Mouse (Mus musculus): ENCODE measurements around the gene Adcy3. TPM values are rescaled to one million over a fixed set of nuclear protein-coding genes. Genes with fewer than 3 reads are reported as not detected.
A peak's percentile ranks its signal among the peaks of the same experiment; 100 is the strongest.

Gene Adcy3
- polyA plus RNA-seq, 1 experiment = 21.9 TPM

DNA sequence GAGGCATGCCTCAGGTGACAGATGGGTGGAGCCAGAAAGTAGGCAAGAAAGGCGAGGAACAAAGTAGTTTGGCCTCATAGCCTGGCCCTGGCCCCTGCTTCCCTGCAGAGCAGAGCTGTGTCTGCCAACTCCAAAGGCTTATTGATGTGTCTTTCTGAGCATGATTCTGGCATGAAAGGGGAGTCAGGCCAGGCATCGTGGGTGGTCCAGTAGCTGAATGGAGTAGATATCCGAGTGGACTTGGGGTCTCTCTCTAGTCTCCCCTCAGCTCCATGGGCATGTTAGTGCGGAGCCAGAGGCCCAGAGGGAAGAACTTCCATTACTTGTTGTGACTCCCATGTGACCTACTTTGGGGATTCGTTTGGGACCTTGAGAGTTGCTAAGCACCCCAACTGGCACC is 45.9 kb downstream of the Adcy3 start:
- no peak overlapping the region for H3K27ac ChIP-seq (ENCODE audit: insufficient read depth, low read length)
- TF ChIP-seq POLR2A (IDR thresholded peaks at IDR 0.05; ENCODE audit: low read depth, low read length) = no peak
- no peak for TF ChIP-seq CTCF (IDR thresholded peaks at IDR 0.05; ENCODE audit: borderline replicate concordance, insufficient read depth, low read length)
- H3K4me1 ChIP-seq (ENCODE audit: control insufficient read depth, insufficient read depth, low read length) = no peaks in the 10 kb centered on the region
- H3K4me3 ChIP-seq (ENCODE audit: insufficient read depth, low read length) = no peak overlapping the region

DNA sequence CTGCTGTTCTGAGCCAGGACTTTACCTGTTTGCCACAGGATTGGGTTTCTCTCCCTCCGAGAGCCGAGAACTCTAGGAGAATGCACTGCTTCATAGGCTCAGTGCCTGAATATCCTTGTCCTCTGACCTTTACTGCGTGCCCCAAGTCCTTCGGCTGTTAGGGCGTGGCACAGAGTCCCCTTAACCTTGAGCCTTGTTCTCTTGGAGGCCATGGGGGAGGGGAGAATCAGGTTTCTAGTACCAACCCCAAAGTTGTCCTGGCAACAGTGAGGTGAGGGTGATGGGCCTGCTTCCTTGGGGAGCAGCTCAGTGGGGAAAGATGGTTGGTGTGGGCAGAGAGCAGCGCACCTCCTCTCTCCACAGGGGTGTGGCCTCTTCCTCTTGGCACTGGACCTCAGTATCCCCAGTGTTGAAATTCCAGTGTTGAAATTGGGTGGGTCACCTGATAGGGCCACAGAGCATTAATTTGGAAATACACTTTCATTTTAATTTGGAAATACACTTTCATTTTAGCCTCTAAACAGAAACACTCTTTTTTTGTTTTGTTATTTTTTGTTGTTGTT is 46.8 kb downstream of the Adcy3 start:
- no peak overlapping the region for H3K4me3 ChIP-seq (ENCODE audit: insufficient read depth, low read length)
- no peaks in the 10 kb centered on the region for H3K4me1 ChIP-seq (ENCODE audit: control insufficient read depth, insufficient read depth, low read length)
- H3K27ac ChIP-seq (ENCODE audit: insufficient read depth, low read length) = no peak overlapping the region
- TF ChIP-seq CTCF (IDR thresholded peaks at IDR 0.05; ENCODE audit: borderline replicate concordance, insufficient read depth, low read length) (no peak), POLR2A (IDR thresholded peaks at IDR 0.05; ENCODE audit: low read depth, low read length) (no peak)

DNA sequence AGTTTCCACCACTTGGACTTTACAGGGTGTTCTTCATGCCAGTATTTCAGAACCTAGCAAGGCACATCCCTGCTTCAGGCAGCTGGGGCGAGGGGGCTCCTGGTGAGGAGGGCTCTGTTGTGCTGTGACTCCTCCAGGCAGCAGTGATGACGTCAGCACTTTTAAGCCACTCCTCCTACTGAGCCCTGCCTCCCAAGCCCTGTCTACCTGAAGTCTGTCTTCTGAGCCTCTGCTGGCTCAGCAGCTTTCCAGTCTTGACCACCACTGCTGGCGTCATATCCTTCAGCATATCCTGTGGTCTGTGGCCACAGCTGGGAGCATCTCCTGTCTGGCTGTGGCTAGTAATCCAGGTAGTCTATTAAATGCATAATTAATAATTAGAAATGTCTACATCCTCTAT is 47.6 kb downstream of the Adcy3 start:
- TF ChIP-seq CTCF (IDR thresholded peaks at IDR 0.05; ENCODE audit: borderline replicate concordance, insufficient read depth, low read length) (no peak), POLR2A (IDR thresholded peaks at IDR 0.05; ENCODE audit: low read depth, low read length) (no peak)
- Histone ChIP-seq H3K27ac (ENCODE audit: insufficient read depth, low read length) (no peak overlapping the region), H3K4me1 (ENCODE audit: control insufficient read depth, insufficient read depth, low read length) (no peaks in the 10 kb centered on the region), H3K4me3 (ENCODE audit: insufficient read depth, low read length) (no peak overlapping the region)

DNA sequence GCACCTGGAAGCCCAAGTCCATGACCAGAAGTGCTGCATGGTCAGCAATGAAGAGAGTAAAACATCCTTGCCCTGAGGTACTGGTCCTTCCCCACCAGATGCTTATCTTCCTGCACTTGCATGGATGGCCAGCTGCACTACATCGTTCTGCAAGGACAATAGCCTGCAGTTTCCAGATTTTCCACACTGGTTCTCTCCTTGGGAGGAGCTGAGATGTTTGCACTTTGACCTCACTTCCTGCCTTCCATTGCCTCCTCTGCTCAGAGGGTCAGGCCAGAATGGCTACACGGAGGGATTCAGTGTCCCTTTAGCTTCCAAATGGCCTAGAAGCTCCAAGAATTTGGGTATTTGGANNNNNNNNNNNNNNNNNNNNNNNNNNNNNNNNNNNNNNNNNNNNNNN is 51.7 kb downstream of the Adcy3 start:
- TF ChIP-seq POLR2A (IDR thresholded peaks at IDR 0.05; ENCODE audit: low read depth, low read length) (no peak), CTCF (IDR thresholded peaks at IDR 0.05; ENCODE audit: borderline replicate concordance, insufficient read depth, low read length) (no peak)
- Histone ChIP-seq H3K27ac (ENCODE audit: insufficient read depth, low read length) (no peak overlapping the region), H3K4me1 (ENCODE audit: control insufficient read depth, insufficient read depth, low read length) (peaks cover 3% of the 10 kb centered on the region; the same call in 1 of the 2 replicates), H3K4me3 (ENCODE audit: insufficient read depth, low read length) (no peak overlapping the region)

DNA sequence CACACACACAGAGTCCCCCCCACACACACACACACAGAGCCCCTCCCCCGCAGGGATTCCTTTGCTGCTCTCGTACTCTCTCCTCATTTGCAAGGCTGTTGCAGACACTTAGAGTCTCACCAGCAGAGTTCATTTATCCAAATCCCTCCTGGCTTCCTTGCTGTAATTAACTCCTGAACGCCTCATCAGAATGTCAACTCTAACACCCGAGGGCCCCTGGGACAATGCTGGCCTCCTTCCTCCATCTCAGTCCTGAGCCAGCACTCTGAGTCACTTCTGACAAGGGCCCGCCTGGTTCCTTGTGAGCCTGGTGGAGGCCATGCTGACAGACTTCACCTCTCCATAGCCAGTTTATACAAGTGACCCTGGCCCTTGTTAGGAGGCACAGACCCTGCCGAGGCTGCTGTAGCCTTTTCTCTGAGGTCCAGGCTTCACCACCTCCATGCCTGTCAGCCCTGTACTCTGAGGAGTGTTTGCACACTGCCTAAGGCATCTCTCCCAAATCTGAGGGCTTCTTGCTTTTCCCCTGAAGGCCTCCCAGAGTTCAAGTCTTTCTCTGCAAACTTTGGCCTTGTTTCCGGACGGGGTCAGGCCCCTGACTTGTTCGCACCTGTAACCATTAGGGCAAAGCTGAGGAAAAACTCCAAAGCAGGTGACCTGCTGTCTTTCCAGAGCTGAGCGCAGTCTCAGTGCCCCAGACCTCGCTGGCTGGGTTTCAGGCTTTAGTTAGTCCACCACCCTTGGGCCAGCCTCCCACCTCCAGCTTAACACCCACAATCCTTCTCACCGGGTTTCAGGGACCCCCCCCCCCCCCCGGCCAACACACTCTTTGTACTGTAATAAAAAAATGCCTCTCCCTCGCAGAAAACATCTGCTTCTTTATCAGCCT is 55.5 kb downstream of the Adcy3 start:
- TF ChIP-seq CTCF (IDR thresholded peaks at IDR 0.05; ENCODE audit: borderline replicate concordance, insufficient read depth, low read length) (no peak), POLR2A (IDR thresholded peaks at IDR 0.05; ENCODE audit: low read depth, low read length) (no peak)
- Histone ChIP-seq H3K27ac (ENCODE audit: insufficient read depth, low read length) (no peak overlapping the region), H3K4me1 (ENCODE audit: control insufficient read depth, insufficient read depth, low read length) (peaks cover 3% of the 10 kb centered on the region; the same call in 1 of the 2 replicates), H3K4me3 (ENCODE audit: insufficient read depth, low read length) (no peak overlapping the region)

DNA sequence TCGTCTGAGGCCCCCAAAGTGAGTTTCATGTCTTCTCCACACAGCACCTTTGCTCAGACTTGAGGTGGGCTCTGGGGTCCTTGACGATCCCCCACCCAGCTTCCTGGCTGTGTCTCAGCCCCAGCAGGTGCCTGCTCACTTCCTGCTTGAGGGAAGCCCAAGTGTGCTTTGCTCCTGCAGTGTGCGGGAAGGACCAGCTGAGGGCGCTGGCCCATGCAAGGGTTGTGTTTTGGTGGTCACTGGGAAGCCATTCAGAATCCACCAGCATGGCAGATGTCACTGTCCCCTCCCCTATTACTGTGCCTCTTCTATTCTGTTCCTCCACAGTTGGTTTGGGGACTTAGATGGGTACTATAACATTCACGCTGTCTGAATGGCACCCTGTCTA is 56.2 kb downstream of the Adcy3 start:
- H3K4me3 ChIP-seq (ENCODE audit: insufficient read depth, low read length) = no peak overlapping the region
- TF ChIP-seq POLR2A (IDR thresholded peaks at IDR 0.05; ENCODE audit: low read depth, low read length) = no peak
- peak; percentile 17; the same call in 1 of the 2 replicates for TF ChIP-seq CTCF (IDR thresholded peaks at IDR 0.05; ENCODE audit: borderline replicate concordance, insufficient read depth, low read length)
- H3K4me1 ChIP-seq (ENCODE audit: control insufficient read depth, insufficient read depth, low read length) = peaks cover 3% of the 10 kb centered on the region; the same call in 1 of the 2 replicates
- H3K27ac ChIP-seq (ENCODE audit: insufficient read depth, low read length) = no peak overlapping the region

DNA sequence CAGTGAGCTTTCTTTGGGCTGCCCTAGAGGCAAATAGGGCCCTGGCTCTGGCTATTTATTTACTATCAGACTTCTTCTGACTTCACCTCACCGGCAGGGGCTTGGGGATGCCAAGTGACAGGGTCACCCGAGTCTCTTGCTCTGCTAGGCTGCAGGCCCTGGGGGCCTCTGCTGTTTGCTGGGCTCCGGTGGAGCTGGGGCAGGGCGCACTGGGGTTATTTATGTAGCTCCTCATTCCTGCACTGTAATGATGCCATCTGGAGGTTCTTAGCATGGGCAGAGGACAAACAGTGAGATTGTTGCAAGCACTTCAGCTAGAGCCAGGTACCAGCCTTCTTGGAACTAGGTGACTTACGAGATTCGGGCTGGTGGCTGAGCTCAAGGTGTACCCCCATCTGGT is 59.6 kb downstream of the Adcy3 start:
- Histone ChIP-seq H3K4me1 (ENCODE audit: control insufficient read depth, insufficient read depth, low read length) (peaks cover 3% of the 10 kb centered on the region; the same call in 1 of the 2 replicates), H3K4me3 (ENCODE audit: insufficient read depth, low read length) (no peak overlapping the region), H3K27ac (ENCODE audit: insufficient read depth, low read length) (no peak overlapping the region)
- TF ChIP-seq POLR2A (IDR thresholded peaks at IDR 0.05; ENCODE audit: low read depth, low read length) = no peak
- no peak for TF ChIP-seq CTCF (IDR thresholded peaks at IDR 0.05; ENCODE audit: borderline replicate concordance, insufficient read depth, low read length)

DNA sequence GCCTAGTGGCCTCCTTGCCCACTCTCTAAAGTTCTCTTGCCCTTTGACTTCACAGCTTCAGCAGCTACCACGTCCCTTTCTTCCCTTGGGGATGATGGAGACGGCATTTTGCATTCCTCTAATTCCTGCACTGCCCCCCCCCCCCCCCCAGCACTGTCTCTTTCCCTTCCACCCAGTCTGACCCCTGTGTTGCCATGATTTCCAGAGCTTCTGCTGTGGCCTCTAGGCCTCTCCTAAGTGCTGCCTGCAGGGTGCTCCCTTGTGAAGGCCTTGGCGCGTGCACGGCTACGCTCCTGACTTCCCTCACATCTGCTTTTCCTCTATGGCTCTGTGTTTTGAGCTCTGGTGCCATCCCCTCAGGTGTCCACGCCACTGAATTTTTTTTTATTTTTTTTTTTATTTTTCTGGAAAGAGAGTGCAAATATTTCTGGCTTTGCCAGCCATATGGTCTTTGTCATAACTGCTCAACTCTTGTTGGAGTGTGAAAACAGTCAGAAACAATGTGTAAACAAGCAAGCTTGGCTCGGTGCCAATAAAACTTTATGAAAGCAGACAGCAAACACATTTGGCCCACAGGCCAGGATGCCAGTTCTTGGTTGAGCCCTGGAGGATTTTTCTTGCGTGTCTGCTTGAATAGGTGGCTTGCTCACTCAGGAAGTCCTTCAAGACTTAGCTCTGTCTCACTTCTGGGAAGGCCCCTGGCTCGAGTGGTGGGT is 60.3 kb downstream of the Adcy3 start:
- Histone ChIP-seq H3K4me1 (ENCODE audit: control insufficient read depth, insufficient read depth, low read length) (peaks cover 3% of the 10 kb centered on the region; the same call in 1 of the 2 replicates), H3K27ac (ENCODE audit: insufficient read depth, low read length) (no peak overlapping the region), H3K4me3 (ENCODE audit: insufficient read depth, low read length) (no peak overlapping the region)
- peak; percentile 10; the same call in 1 of the 2 replicates for TF ChIP-seq CTCF (IDR thresholded peaks at IDR 0.05; ENCODE audit: borderline replicate concordance, insufficient read depth, low read length)
- no peak for TF ChIP-seq POLR2A (IDR thresholded peaks at IDR 0.05; ENCODE audit: low read depth, low read length)

DNA sequence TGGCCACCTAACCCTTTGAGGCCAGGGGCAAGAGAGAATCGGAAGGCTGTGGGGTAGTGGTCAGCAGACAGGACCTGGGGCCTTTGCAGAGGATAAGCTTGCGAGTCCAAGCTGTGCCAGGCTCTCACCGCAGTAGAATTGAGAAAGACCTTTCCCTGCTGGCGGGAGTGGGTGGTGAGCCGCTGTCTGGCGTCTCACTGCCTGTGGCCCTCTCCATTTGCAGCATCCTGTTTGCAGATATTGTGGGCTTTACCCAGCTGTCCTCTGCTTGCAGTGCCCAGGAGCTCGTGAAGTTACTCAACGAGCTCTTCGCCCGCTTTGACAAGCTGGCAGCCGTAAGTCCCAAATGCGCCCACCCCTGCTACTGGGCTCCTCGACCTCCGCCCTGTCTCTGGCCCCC is 61.7 kb downstream of the Adcy3 start:
- no peak for TF ChIP-seq CTCF (IDR thresholded peaks at IDR 0.05; ENCODE audit: borderline replicate concordance, insufficient read depth, low read length)
- Histone ChIP-seq H3K27ac (ENCODE audit: insufficient read depth, low read length) (no peak overlapping the region), H3K4me3 (ENCODE audit: insufficient read depth, low read length) (no peak overlapping the region), H3K4me1 (ENCODE audit: control insufficient read depth, insufficient read depth, low read length) (no peaks in the 10 kb centered on the region)
